Mouse (Mus musculus) brain, adult 2 months (tissue): ENCODE measurements at regions not wholly inside any gene's neighbourhood (a gene's known extent, or its start where the extent isn't known, plus 50 kb on each side); places are given as distances from the start of the nearest gene placed in this dataset.
A peak's percentile ranks its signal among the peaks of the same experiment; 100 is the strongest.

Experiments used
- DNase-seq: peaks from one replicate; pipeline ENCODE4 v3.0.0; 2011; ENCODE audit warnings: low read depth, low spot score

DNA sequence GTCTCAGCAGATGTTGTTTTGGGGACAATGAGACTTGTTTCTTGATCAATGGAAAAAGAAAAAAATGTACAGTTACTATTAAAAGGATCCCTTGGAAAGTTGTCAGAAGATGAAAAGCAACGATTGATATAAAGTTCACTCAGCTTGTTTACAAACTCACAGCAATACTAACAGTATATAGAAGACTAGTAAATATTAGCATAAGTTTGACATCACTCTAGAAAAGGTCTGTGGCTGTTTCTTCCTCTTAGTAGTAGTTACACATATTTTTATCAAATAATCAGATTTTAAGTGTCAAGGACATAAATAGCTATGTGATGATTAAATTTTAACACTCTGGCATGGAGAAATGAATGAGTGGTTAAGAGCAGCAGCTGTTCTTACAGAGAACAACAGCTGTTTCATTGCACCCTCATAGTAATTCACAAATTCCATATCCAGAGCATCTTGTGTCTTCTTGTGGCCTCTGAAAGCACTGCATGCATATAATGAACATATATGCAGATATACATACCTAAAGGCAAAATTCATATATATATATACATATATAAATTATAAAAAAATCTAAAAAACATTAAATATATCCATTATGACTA lies 179.1 kb upstream of the Pcdh10 start:
- DNase-seq: peak; percentile 1

DNA sequence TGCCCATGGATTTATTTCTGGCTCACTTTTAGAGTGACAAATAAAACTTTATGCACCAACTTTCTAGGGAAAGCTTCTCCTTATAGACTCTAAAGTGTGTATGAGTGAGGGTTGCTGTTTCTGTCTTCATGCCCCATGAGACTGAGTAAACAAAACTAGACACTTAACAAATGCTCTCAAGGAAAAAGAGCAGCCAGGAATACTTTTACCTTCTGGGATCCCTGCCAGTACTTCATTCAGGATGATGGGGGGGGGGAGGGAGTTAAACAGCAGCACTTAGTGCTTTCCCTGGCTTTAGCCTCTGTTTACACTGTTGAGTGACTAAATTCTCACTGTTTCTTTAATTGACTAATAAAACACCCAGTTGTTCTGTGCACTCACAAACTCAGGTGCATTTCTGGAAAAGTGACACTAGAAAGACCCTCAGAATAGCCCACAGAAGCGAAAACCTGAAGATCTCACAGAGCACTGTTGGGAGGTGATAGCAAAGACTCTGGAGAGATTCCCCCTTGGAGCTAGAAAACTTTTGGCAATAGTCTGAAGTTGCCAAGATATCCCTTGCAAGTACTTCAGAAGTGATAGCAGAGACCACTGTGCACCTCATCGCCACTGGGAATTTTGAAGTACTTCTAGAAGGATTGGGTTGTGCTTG lies 173.7 kb upstream of the Pcdh10 start:
- DNase-seq: no peak

DNA sequence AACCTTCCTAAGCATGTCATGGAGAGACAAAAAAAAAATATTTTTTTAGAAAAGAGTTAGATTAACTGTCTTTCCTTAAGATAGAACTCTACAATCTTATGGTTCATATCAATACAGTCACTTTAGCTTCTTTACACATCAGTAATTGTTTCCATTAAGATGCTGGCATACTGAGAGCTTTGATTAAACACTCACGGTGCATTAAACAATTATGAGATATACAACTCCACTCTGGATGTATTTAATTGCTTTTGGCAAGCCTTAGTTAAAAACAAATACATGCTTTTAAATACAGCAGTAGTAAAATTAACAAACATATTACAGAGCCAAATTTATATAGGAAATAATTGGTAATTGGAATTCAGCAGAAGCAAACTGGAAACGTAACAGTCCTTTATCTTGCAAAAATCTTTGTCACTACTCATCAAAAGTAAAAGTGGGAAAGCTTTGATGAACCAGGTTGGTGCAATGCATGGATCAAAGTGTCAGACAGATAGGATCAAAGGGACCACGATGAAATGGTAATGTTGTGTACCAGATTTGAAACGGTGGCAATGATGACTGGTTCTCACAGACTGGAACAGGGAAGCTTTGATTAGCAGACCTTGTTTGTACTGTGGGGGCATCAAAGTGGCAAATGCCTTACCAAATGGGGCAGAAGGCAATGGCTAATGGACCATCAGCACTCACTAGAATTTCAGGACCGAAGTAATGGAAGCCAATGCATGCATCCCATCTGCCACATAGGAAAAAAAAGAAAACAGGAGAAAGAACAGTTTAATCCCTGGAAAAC lies 146.4 kb upstream of the Pcdh10 start:
- DNase-seq: no peak

DNA sequence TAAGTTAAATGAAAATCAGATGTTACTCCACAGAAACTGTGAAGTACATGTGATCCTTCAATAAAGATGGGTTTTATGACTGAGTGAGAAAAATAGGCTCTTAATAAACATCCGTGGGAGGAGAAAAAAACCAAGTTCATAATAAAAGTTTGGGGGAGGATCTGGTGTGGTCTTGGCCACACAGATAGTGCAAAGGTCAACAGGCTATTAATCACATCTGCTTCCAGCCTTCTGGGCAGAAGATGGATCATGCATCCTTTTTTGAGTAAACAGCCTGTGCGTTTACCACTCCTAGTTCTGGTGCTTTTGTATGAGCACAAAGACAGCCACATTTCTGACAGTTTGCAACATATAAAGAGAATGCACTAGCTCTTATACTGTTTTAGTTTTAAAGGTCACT lies 139.7 kb upstream of the Pcdh10 start:
- no peak for DNase-seq

DNA sequence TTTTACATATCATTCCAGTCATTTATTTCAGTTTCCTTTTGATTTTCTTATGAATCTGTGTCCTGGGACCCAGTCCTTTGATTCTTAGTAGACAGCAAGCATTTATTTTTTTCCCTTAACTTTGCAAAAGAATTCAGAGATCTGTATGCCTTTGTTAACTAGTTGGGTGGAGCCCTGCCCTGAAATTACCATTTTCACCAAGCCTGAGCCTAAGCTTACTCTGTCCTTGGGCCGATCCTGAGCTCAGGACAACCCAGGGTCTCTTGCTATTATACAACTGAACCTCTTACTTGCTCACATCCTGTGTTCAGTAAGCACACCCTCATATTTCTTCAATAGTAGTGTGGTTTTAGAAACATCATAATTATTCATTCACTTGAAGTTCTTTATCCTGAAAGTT lies 132.7 kb upstream of the Pcdh10 start:
- no peak for DNase-seq

DNA sequence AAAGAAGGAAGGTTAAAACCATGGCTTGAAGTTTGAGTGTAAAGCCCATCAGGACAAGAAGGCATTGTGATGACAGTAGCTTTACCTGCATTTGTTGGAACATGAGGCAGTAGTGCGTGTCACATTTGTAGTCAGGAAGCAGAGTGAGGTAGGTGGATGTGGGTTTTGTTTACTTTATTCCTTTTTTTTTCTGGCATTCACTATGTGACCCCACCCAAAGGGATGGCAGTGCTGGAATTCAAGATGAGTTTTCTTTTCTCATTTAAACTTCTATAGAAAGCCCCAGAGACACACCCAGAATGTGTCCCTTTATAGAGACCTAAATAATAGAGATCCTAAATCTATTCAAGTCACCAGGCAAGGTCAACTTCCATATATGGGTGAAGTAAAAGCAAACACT lies 131.6 kb upstream of the Pcdh10 start:
- DNase-seq: no peak

DNA sequence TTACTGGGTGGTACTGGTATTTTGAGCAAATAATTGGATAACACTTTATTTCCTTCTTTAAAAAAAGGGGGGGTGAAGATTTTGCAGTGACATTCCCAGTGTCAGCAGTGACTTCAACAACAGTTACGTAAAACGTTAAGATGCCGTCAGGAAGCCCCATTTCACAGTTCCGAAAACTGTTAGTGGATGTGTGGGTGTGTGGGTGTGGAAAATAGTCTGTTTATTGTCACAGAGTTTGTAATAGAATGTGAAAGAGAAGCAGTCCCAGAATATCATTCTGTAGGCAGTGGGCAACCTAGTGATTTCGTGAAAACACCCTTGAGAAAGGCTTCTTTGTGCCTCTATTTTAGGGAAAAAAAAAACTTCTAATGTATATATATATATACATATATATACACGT lies 101.4 kb upstream of the Pcdh10 start:
- peak; percentile 53 for DNase-seq

DNA sequence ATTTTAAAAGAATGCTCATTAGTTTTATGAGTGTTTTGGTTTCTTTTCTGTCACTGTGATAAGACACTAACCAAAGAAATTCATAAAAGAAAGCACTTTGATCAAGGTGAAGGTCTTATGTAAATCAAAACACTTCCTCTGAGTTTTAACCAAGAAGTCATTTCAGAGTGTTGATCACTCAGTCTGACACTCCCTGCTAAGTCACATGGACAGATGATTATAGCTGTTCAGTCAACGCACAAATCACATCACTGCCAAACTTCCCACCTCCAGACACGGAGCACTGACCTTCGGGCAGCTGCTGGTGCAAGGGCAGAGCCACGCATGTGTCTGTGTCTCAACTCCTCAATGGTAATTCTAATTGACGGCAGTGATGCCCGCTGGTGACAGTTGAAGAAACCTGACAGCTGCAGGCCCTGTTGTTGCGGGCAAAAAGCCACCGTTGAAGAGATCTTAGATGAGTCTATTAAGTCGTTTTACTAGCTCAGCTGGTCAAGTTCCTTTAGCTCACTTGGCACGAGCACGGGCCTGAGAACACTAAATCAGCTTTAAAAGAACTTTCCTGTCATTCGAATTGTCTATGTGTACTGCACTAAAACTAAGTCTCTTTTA lies 80.8 kb upstream of the Pcdh10 start:
- no peak for DNase-seq

DNA sequence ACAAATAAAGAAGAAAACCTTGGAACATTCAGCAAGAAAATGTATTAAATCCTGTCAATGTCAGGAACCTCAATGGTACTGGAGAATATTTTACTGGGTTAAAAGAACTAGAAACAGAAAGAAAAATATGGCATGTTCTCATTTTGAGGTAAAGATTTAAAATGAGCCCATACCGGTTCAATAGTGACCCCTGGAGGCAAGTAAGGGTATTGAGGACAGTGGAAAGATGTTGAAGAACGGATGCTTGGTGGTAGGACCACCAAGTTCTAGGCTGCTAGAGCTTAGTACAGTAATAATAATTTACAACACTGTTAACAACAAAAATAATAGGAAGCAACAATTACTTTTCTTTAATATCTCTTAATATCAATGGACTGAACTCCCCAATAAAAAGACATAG lies 58.9 kb upstream of the Pcdh10 start:
- no peak for DNase-seq
